Mouse (Mus musculus) ES-E14 (cell line): ENCODE results near the gene Cend1.

Experiments used
- MAFK ChIP-seq: IDR thresholded peaks from 2 replicates; pipeline ENCODE4 v1.6.1; 2014; ENCODE audit warnings: mild to moderate bottlenecking, low read depth, low read length, inconsistent platforms; ENCODE audit not compliant: insufficient read depth
- ZNF384 ChIP-seq: IDR thresholded peaks from 2 replicates; pipeline ENCODE4 v1.6.1; 2012; ENCODE audit warnings: low read depth, low read length, inconsistent platforms

GRCm38 (mm10) chr7:141420030-141420702 lies 9.1 kb downstream of the Cend1 start:
- no peak for TF ChIP-seq MAFK
- TF ChIP-seq ZNF384, result no peak
